Mouse (Mus musculus) liver, embryonic 11.5 days (tissue): Measurements from ENCODE around the gene Cdh18. TPM values are rescaled to one million over a fixed set of nuclear protein-coding genes. Genes with fewer than 3 reads are reported as not detected.

Experiments used
- ATAC-seq: fragments of 200-750 bp; cut with Nextera tagmentation; replicated peaks from 2 replicates; pipeline ENCODE4 v1.8.0; 2017; ENCODE audit warnings: moderate number of reproducible peaks, mild to moderate bottlenecking, moderate TSS enrichment, moderate library complexity; ENCODE audit not compliant: low FRiP score
- DNase-seq: peaks from one replicate; pipeline ENCODE4 v3.0.0-alpha.2; 2017; ENCODE audit warnings: low spot score
- H3K27ac ChIP-seq: fragments of 300-500 bp; sonication (generic); 2 replicates; pipeline ENCODE4 v1.5.1; 2014; ENCODE audit warnings: mild to moderate bottlenecking, low read depth, low read length, control low read depth
- H3K27me3 ChIP-seq: fragments of 300-500 bp; sonication (generic); replicated peaks from 2 replicates; pipeline ENCODE4 v1.6.1; 2014; ENCODE audit warnings: low read length, mixed read lengths; ENCODE audit not compliant: control insufficient read depth, insufficient read depth
- H3K36me3 ChIP-seq: fragments of 300-500 bp; sonication (generic); 2 replicates; pipeline ENCODE4 v1.6.1; 2014; ENCODE audit warnings: mild to moderate bottlenecking, low read length, moderate library complexity, mixed read lengths; ENCODE audit not compliant: control insufficient read depth, insufficient read depth
- H3K4me1 ChIP-seq: fragments of 300-500 bp; sonication (generic); replicated peaks from 2 replicates; pipeline ENCODE4 v1.6.1; 2014; ENCODE audit warnings: low read length, mixed read lengths; ENCODE audit not compliant: control insufficient read depth, insufficient read depth
- H3K4me2 ChIP-seq: fragments of 300-500 bp; sonication (generic); 2 replicates; pipeline ENCODE4 v1.6.1; 2014; ENCODE audit warnings: mild to moderate bottlenecking, control low read depth, moderate library complexity
- H3K4me3 ChIP-seq: fragments of 300-500 bp; sonication (generic); 2 replicates; pipeline ENCODE4 v1.5.1; 2014; ENCODE audit warnings: low read depth, low read length, control low read depth
- H3K9ac ChIP-seq: fragments of 300-500 bp; sonication (generic); 2 replicates; pipeline ENCODE4 v1.6.1; 2014; ENCODE audit warnings: low read depth, low read length, control low read depth
- H3K9me3 ChIP-seq: fragments of 300-500 bp; sonication (generic); 2 replicates; pipeline ENCODE4 v1.6.1; 2016; ENCODE audit warnings: low read length, inconsistent platforms, mixed read lengths; ENCODE audit not compliant: control insufficient read depth
- WGBS: fragments of 180-500 bp; shearing (Covaris S2); extraction: QIAGEN DNeasy Blood & Tissue Kit; methylation state at CpG from one replicate; pipeline ENCODE4 v1.1.7; 2014; 5-methylcytosine and 5-hydroxymethylcytosine counted together
- polyA plus RNA-seq: library from polyadenylated mRNA; unstranded; fragments of >200 nt; fragmentation: Nextera tagmentation; extraction: Ambion mirVana; gene quantifications from 2 replicates; pipeline ENCODE4 v1.2.1, GENCODE M21; 2014

The Cdh18 gene
- polyA plus RNA-seq, 1 experiment from 2014 or later, result 0.14 TPM

DNA sequence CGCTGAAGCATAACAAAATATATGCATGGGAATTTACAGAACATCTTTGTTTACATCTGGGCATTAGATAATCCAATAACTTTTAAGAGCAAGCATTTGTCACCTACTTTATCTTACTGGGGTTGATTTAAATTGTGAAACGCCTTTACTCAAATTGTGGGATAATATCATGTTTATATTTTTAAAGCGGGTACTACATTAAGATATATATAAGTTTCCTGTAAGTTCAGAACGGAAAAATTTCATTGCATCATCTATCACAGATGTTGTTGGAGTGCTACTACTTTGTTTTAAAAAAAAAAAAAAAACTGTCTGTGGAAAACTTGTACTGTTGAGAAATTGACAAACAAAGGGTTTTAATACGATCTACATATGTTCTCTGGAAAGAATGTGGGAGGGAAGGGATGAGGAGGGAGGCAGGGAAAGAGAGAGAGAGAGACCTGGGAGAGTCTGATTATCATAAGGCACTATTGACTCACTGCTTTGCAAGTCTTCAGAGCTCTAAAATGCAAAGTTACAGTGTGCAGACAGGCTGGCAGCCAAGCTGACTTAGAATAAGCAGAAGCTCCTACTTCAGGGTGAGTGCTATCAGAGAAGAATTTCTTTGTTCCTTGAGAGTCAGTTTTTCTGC lies 867.7 kb downstream of the Cdh18 start:
- Histone ChIP-seq H3K9ac (no peak overlapping the region), H3K36me3 (no peaks in the 10 kb centered on the region), H3K27me3 (no peaks in the 10 kb centered on the region), H3K4me1 (no peaks in the 10 kb centered on the region), H3K27ac (no peak overlapping the region), H3K9me3 (no peaks in the 10 kb centered on the region), H3K4me2 (no peak overlapping the region), H3K4me3 (no peak overlapping the region)
- ATAC-seq (no peak), DNase-seq (no peak)
- 64% methylated on average over 5 of the region's 5 CpGs for WGBS

DNA sequence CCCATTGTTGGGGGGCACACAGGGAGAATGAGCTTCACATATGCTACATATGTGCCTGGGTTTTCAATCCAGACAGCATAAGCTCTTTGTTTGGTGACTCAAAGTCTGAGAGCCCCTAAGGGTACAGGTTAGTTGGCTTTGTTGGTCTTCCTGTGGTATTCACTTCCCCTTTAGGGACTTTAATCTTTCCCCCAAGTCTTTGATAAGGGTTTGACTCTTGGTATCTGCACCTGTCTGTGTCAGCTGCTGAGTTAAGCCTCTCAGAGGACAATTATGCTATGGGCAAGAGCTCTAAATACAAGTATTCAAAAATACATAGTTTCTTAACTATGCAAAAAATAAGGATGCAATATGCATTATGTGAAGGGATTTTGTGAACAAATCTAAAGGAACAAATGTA lies 869.3 kb downstream of the Cdh18 start:
- no peak overlapping the region for H3K27ac ChIP-seq
- no peak overlapping the region for H3K4me2 ChIP-seq
- no peaks in the 10 kb centered on the region for H3K36me3 ChIP-seq
- no peaks in the 10 kb centered on the region for H3K9me3 ChIP-seq
- H3K9ac ChIP-seq, result no peak overlapping the region
- ATAC-seq (no peak), DNase-seq (no peak)
- H3K4me1 ChIP-seq, result no peaks in the 10 kb centered on the region
- no peak overlapping the region for H3K4me3 ChIP-seq
- no peaks in the 10 kb centered on the region for H3K27me3 ChIP-seq

DNA sequence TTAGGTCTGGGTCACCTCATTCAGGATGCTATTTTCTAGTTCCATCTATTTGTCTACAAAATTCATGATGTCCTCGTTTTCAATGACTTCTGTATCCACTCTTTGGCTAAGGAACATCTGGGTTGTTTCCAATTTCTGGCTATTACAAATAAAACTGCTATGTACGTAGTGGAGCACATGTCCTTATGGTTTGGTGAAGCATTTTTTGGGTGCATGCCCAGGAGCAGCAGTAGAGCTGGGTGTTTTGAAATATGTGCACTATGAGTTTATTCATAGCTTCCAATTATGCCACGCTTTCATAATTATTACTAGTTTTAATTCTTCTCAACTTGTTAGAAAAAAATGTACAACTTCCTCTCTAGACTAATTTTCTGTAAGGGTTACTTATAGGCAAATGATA lies 871.2 kb downstream of the Cdh18 start:
- Histone ChIP-seq H3K27me3 (no peaks in the 10 kb centered on the region), H3K27ac (no peak overlapping the region), H3K4me1 (no peaks in the 10 kb centered on the region), H3K9me3 (no peaks in the 10 kb centered on the region), H3K9ac (no peak overlapping the region), H3K36me3 (no peaks in the 10 kb centered on the region), H3K4me3 (no peak overlapping the region), H3K4me2 (no peak overlapping the region)
- WGBS, result 73% methylated on average over 3 of the region's 3 CpGs
- no peak for DNase-seq
- ATAC-seq, result no peak

DNA sequence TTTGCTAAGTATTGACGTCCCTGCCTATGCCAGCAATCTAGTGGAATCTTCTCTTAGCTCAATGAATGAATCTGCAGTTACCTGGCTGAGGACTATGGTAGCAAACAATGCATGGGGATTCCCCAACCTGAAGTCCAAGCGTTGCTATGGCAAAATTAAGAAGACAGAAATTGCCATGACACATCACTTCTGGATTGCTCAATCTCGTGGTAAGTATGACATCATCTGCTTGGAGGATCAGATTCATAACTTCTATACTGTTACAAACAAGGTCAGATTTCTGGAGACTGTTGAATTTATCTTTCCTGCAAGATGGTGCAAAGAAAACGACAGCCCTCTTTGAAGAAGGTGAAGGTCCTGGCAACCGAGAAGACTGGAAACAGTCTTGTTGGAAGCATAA lies 881.2 kb downstream of the Cdh18 start:
- DNase-seq, result no peak
- Histone ChIP-seq H3K27ac (no peak overlapping the region), H3K36me3 (no peaks in the 10 kb centered on the region), H3K4me1 (no peaks in the 10 kb centered on the region), H3K9ac (no peak overlapping the region), H3K4me2 (no peak overlapping the region), H3K4me3 (no peak overlapping the region), H3K9me3 (no peaks in the 10 kb centered on the region), H3K27me3 (no peaks in the 10 kb centered on the region)
- no peak for ATAC-seq
- 80% methylated on average over 5 of the region's 5 CpGs for WGBS

DNA sequence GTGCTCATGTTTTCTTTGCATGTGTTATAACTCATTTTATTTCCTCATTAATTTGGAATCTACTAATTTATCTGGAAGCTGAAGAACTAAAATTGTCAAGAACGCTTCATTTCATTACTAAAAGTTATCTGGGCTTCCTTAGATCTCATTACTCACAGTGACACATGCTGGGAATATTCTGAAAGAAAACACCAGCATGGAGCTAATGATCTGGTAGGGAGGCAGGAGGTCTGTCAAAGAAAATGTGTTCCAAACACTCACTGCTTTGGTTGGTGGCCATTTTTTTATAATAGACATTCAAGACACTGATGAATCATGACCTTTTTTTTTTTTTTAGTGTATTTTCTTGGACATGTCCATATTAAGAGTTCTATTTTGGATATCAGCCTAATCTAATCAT lies 899.7 kb downstream of the Cdh18 start:
- Histone ChIP-seq H3K9me3 (no peaks in the 10 kb centered on the region), H3K36me3 (no peaks in the 10 kb centered on the region), H3K27ac (no peak overlapping the region), H3K4me2 (no peak overlapping the region), H3K9ac (no peak overlapping the region), H3K4me1 (no peaks in the 10 kb centered on the region), H3K27me3 (no peaks in the 10 kb centered on the region), H3K4me3 (no peak overlapping the region)
- WGBS, result 70% methylated on average over 1 of the region's 1 CpGs
- DNase-seq, result no peak
- no peak for ATAC-seq

DNA sequence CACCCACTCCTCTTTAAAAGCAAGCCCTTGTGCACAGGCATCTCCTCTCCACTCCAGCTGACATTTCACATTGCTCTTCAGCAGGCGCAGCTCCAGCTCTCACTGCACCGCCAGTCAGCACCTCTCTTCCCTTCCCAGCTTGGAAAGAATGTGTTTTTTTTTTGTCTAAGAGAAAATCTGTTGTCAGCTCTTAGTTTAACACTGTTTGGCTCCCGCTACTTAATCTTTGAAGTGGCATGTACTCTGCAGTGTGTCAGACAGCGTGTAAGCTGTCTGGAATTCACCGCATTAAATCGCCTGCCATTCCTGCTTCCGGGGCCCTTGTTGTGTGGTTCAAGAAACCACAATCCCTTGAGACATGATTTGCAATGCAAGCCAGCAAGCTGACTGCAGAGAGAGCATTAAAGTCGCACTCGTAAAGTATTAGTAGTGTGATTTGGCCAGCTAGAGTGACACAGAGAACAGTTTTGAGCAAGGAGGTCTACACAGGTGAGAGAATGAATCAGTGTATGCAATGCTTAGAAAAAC lies 903.3 kb downstream of the Cdh18 start:
- H3K4me2 ChIP-seq, result no peak overlapping the region

DNA sequence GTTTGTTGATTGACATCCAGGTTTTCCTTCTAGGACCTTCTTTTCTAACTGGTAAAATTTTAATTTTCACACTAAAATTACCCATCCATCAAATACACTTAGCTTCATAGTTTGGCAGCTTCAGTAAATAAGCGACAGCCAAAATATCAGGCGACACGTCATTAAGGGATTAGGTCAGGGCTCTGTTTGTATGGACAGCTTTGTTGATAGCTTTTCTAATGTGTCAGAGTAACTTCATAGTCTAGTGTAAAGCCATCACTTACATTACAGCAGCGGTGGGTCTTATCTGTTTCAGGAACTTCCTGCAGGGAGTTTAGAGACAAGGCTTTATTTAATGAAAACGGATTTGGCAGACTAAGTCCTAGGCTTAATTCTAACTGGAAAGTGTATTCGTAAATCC lies 904.5 kb downstream of the Cdh18 start:
- no peaks in the 10 kb centered on the region for H3K27me3 ChIP-seq
- 75% methylated on average over 6 of the region's 6 CpGs for WGBS
- H3K4me3 ChIP-seq, result no peak overlapping the region
- no peak for DNase-seq
- no peak overlapping the region for H3K4me2 ChIP-seq
- no peaks in the 10 kb centered on the region for H3K4me1 ChIP-seq
- H3K9me3 ChIP-seq, result no peaks in the 10 kb centered on the region
- H3K27ac ChIP-seq, result no peak overlapping the region
- ATAC-seq, result no peak
- H3K9ac ChIP-seq, result no peak overlapping the region
- H3K36me3 ChIP-seq, result no peaks in the 10 kb centered on the region

More for the DNA sequence above, 903.3 kb downstream of the Cdh18 start:
- WGBS, result 48% methylated on average over 9 of the region's 9 CpGs
- DNase-seq, result no peak
- Histone ChIP-seq H3K27ac (no peak overlapping the region), H3K9me3 (no peaks in the 10 kb centered on the region), H3K4me1 (no peaks in the 10 kb centered on the region), H3K4me3 (no peak overlapping the region), H3K27me3 (no peaks in the 10 kb centered on the region), H3K9ac (no peak overlapping the region), H3K36me3 (no peaks in the 10 kb centered on the region)
- no peak for ATAC-seq

DNA sequence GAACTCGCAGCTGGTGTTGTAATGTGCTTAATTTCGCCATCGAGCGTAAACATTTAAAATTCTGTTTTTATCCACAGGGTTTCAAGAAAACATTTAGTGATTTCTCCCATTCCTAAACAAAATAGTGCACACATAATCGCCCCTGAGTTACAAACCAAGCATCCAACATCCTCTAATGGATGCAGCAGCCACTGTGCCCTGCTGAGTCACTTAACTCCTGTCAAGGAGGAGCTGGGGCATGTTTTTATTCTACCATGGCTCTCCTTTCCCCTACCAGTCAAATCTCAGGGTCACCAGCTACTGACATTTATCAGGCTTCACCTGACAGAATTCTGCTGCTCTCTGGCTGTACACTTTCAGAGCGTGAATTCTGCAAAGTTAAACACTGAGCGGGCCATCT lies 906.5 kb downstream of the Cdh18 start:
- no peak overlapping the region for H3K4me2 ChIP-seq
- H3K9ac ChIP-seq, result no peak overlapping the region
- DNase-seq, result no peak
- no peaks in the 10 kb centered on the region for H3K27me3 ChIP-seq
- H3K4me3 ChIP-seq, result no peak overlapping the region
- 77% methylated on average over 7 of the region's 7 CpGs for WGBS
- ATAC-seq, result no peak
- no peaks in the 10 kb centered on the region for H3K9me3 ChIP-seq
- H3K4me1 ChIP-seq, result no peaks in the 10 kb centered on the region
- no peak overlapping the region for H3K27ac ChIP-seq
- H3K36me3 ChIP-seq, result no peaks in the 10 kb centered on the region

DNA sequence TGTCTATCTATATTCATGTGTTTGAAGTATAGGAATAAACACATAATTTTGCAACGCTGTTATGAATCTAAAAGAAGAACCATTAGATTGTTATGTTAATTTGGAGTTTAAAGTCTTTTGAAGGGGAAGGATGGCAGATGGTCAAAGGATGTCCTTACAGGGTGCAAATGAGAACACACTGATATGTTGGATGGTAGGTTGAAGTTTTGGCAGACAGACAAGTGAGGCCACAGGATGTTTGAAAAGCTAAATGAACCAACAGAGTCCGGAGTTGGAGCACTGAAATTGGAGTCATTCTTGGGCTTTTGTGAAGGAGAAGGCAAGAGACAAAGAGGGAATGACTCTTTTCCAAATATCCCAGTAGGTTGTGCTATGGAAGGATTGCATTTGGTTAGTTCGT lies 908.6 kb downstream of the Cdh18 start:
- Histone ChIP-seq H3K27ac (no peak overlapping the region), H3K27me3 (no peaks in the 10 kb centered on the region), H3K4me3 (no peak overlapping the region), H3K4me2 (no peak overlapping the region), H3K9ac (no peak overlapping the region), H3K36me3 (no peaks in the 10 kb centered on the region), H3K9me3 (no peaks in the 10 kb centered on the region), H3K4me1 (no peaks in the 10 kb centered on the region)
- 63% methylated on average over 3 of the region's 3 CpGs for WGBS
- ATAC-seq (no peak), DNase-seq (no peak)
